Mouse (Mus musculus) limb, embryonic 12.5 days (tissue): ENCODE data around the gene Ovgp1. TPM values are rescaled to one million over a fixed set of nuclear protein-coding genes. Genes with fewer than 3 reads are reported as not detected.
"Not testable (repeated sequence)": the region's sequence is repeated elsewhere in the genome, so short reads cannot be mapped to it uniquely, and the experiment has no call there.

Source experiments
- ATAC-seq: fragments of 200-750 bp; cut with Nextera tagmentation; 2 replicates; pipeline ENCODE4 v1.8.0; 2017; ENCODE audit warnings: low read depth, moderate TSS enrichment; ENCODE audit not compliant: insufficient number of reproducible peaks, insufficient read depth, low FRiP score, low TSS enrichment
- H3K27ac ChIP-seq: fragments of 300-500 bp; sonication (generic); 2 replicates; pipeline ENCODE4 v1.5.1; 2016; ENCODE audit warnings: mild to moderate bottlenecking, moderate library complexity
- H3K27me3 ChIP-seq: fragments of 300-500 bp; sonication (generic); 2 replicates; pipeline ENCODE4 v1.6.1; 2016; ENCODE audit warnings: mild to moderate bottlenecking, moderate library complexity
- H3K36me3 ChIP-seq: fragments of 300-500 bp; sonication (generic); 2 replicates; pipeline ENCODE4 v1.6.1; 2016; ENCODE audit warnings: mild to moderate bottlenecking, moderate library complexity
- H3K4me1 ChIP-seq: fragments of 300-500 bp; sonication (generic); replicated peaks from 2 replicates; pipeline ENCODE4 v1.6.1; 2016
- H3K4me2 ChIP-seq: fragments of 300-500 bp; sonication (generic); 2 replicates; pipeline ENCODE4 v1.6.1; 2016; ENCODE audit warnings: mild to moderate bottlenecking, moderate library complexity
- H3K4me3 ChIP-seq: fragments of 300-500 bp; sonication (generic); replicated peaks from 2 replicates; pipeline ENCODE4 v1.5.1; 2016; ENCODE audit warnings: mild to moderate bottlenecking
- H3K9ac ChIP-seq: fragments of 300-500 bp; sonication (generic); replicated peaks from 2 replicates; pipeline ENCODE4 v1.6.1; 2016; ENCODE audit warnings: mild to moderate bottlenecking, moderate library complexity
- H3K9me3 ChIP-seq: fragments of 300-500 bp; sonication (generic); 2 replicates; pipeline ENCODE4 v1.6.1; 2016; ENCODE audit warnings: mild to moderate bottlenecking, moderate library complexity
- WGBS: fragments of 180-500 bp; shearing (Covaris S2); methylation state at CpG from one replicate; pipeline ENCODE4 v1.1.7; 2016; 5-methylcytosine and 5-hydroxymethylcytosine counted together
- polyA plus RNA-seq: library from polyadenylated mRNA; unstranded; fragments of >200 nt; fragmentation: Nextera tagmentation; extraction: Ambion mirVana; gene quantifications from 2 replicates; pipeline ENCODE4 v1.2.1, GENCODE M21; 2016

Gene Ovgp1
- polyA plus RNA-seq, 1 experiment from 2014 or later, result 1.7 TPM

GRCm38 (mm10) chr3:105994730-105995129, 21.2 kb downstream of the Ovgp1 start:
- Histone ChIP-seq H3K27ac (no peak overlapping the region), H3K9me3 (no peaks in the 10 kb centered on the region), H3K9ac (no peak overlapping the region), H3K4me1 (no peaks in the 10 kb centered on the region), H3K4me3 (no peak overlapping the region), H3K36me3 (no peaks in the 10 kb centered on the region), H3K27me3 (no peaks in the 10 kb centered on the region), H3K4me2 (no peak overlapping the region)
- ATAC-seq, result no peak
- 8% methylated on average over 2 of the region's 2 CpGs for WGBS

DNA sequence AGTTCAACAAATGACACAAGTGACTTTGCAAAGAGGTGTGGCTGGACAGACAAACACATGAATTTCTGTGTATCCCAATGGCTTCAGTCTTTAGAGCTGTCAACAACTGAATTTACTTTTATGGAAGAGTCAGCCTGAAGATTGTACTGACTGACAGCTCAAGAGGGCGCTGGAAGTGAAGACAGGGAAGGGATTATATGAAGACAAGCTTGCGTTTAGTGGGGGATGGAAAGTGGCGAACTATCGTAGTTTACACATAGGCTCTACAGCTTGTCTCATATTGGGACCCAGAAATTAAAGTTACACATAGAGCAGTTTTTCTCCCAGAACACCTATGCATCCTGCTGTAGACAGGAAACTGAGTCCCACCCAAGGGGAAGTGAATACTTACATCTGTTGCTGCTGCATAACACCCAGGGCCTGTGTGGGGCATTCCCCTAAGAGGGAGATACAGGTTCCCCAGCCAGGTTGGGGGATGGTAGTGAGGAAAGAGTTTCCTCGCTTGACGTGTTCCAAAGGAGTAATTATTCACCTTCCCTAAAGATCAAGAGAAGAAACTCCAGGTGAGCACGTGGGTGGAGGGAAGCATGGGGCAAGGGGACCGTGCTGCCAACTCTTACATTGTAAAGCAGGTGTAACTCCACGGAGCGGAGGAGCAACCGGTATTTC, 27.3 kb downstream of the Ovgp1 start:
- H3K9me3 ChIP-seq, result no peaks in the 10 kb centered on the region
- H3K4me3 ChIP-seq, result peak overlapping the region; percentile 22
- 0 out of 2 replicates have a peak overlapping the region, but pooled peaks have one; percentile 12 for H3K9ac ChIP-seq
- no peak for ATAC-seq
- H3K4me1 ChIP-seq, result peaks cover 10% of the 10 kb centered on the region
- no peak overlapping the region for H3K27ac ChIP-seq
- no peaks in the 10 kb centered on the region for H3K36me3 ChIP-seq
- peak overlapping the region; percentile 50 for H3K4me2 ChIP-seq
- H3K27me3 ChIP-seq, result no peaks in the 10 kb centered on the region
- 19% methylated on average over 11 of the region's 11 CpGs for WGBS

GRCm38 (mm10) chr3:106001416-106002370, 28.2 kb downstream of the Ovgp1 start:
- WGBS, result 18% methylated on average over 16 of the region's 17 CpGs
- Histone ChIP-seq H3K9ac (0 out of 2 replicates have a peak overlapping the region, but pooled peaks have one; percentile 12), H3K4me1 (peaks cover 10% of the 10 kb centered on the region), H3K27ac (no peak overlapping the region), H3K4me2 (peak overlapping the region; percentile 50), H3K9me3 (no peaks in the 10 kb centered on the region), H3K36me3 (no peaks in the 10 kb centered on the region), H3K27me3 (no peaks in the 10 kb centered on the region), H3K4me3 (peak overlapping the region; percentile 22)
- peak; percentile 96 for ATAC-seq

- 60% methylated on average over 10 of the region's 10 CpGs for WGBS
- not testable (repeated sequence) for ATAC-seq
These were observed 29.8 kb downstream of the Ovgp1 start for GRCm38 (mm10) chr3:106003360-106003759.

GRCm38 (mm10) chr3:106014546-106014945, 41.0 kb downstream of the Ovgp1 start, which contains the start of gene Pifo:
Gene Pifo (minus strand): TSS chr3:106014646.
- Histone ChIP-seq H3K27me3 (no peaks in the 10 kb centered on the region), H3K4me3 (no peak within 1 kb of the TSS), H3K36me3 (no peaks in the 10 kb centered on the region), H3K27ac (no peak within 1 kb of the TSS), H3K9me3 (no peaks in the 10 kb centered on the region), H3K4me2 (no peak within 1 kb of the TSS), H3K9ac (no peak within 1 kb of the TSS), H3K4me1 (no peaks in the 10 kb centered on the region)
- ATAC-seq, result no peak
- 91% methylated on average over 2 of the region's 2 CpGs for WGBS

More at GRCm38 (mm10) chr3:106003360-106003759, 29.8 kb downstream of the Ovgp1 start:
- not testable (repeated sequence) for H3K4me3 ChIP-seq, H3K36me3 ChIP-seq, H3K9me3 ChIP-seq, H3K27me3 ChIP-seq, H3K27ac ChIP-seq, H3K4me2 ChIP-seq, H3K9ac ChIP-seq
- H3K4me1 ChIP-seq, result peaks cover 10% of the 10 kb centered on the region

GRCm38 (mm10) chr3:106021840-106022239, 48.3 kb downstream of the Ovgp1 start:
- Histone ChIP-seq H3K9me3 (no peaks in the 10 kb centered on the region), H3K36me3 (no peaks in the 10 kb centered on the region), H3K4me3 (no peak overlapping the region), H3K27ac (no peak overlapping the region), H3K4me1 (no peaks in the 10 kb centered on the region), H3K9ac (no peak overlapping the region), H3K27me3 (no peaks in the 10 kb centered on the region), H3K4me2 (no peak overlapping the region)
- ATAC-seq, result no peak

DNA sequence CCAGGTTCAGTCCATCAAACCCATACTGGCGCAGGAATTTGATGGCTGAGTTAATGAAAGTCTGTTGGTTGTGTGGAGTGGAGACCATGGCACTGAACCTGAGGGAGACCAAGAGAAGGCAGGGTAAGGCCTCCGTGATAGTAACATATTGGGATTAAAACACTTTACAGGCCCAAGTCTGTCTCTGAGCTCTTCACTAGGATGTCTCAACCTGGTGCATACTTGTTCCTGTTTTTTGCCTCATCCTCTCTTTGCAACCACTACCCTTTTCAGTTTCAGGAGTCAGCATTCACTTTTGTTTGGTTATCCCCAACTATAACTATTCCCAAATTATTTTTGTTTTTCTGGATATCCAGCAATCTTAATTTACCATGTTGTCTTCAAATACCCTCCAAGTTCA, 50.6 kb downstream of the Ovgp1 start:
- no peak overlapping the region for H3K4me2 ChIP-seq
- 87% methylated on average over 2 of the region's 2 CpGs for WGBS
- ATAC-seq, result no peak
- H3K9me3 ChIP-seq, result no peaks in the 10 kb centered on the region; the same call in 1 of the 2 replicates
- H3K4me3 ChIP-seq, result no peak overlapping the region
- H3K9ac ChIP-seq, result no peak overlapping the region
- H3K27ac ChIP-seq, result no peak overlapping the region
- no peaks in the 10 kb centered on the region for H3K27me3 ChIP-seq
- H3K4me1 ChIP-seq, result no peaks in the 10 kb centered on the region
- H3K36me3 ChIP-seq, result no peaks in the 10 kb centered on the region

GRCm38 (mm10) chr3:106032781-106033180, 59.3 kb downstream of the Ovgp1 start, which contains the start of gene Chil5:
Gene Chil5 (minus strand): TSS chr3:106032814.
- Histone ChIP-seq H3K27ac (no peak within 1 kb of the TSS), H3K9me3 (no peaks in the 10 kb centered on the region; the same call in 1 of the 2 replicates), H3K4me1 (no peaks in the 10 kb centered on the region), H3K27me3 (no peaks in the 10 kb centered on the region), H3K4me2 (no peak within 1 kb of the TSS), H3K9ac (no peak within 1 kb of the TSS), H3K36me3 (no peaks in the 10 kb centered on the region), H3K4me3 (no peak within 1 kb of the TSS)
- no peak for ATAC-seq
- WGBS, result 82% methylated on average over 1 of the region's 1 CpGs

Other genes with a start within 250 kb of the Ovgp1 start
- 76.8 and 81.8 TPM in 2 replicates for gene Rap1a, start 172.4 kb upstream of the Ovgp1 start, polyA plus RNA-seq
- 0.36 TPM in 1 of 2 replicates, not detected in the other for gene Adora3, start 102.9 kb upstream of the Ovgp1 start, polyA plus RNA-seq
- 0.43 TPM in 1 of 2 replicates, not detected in the other for gene Tmigd3, start 102.8 kb upstream of the Ovgp1 start, polyA plus RNA-seq
- 0.51 and 0.64 TPM in 2 replicates for gene I830077J02Rik, start 41.0 kb upstream of the Ovgp1 start, polyA plus RNA-seq
- 111 and 117 TPM in 2 replicates for gene Wdr77, start 14.3 kb upstream of the Ovgp1 start, polyA plus RNA-seq
- gene Atp5f1, start 13.6 kb upstream of the Ovgp1 start, polyA plus RNA-seq, result 461 and 468 TPM in 2 replicates
- gene Pifo, start 40.9 kb downstream of the Ovgp1 start, polyA plus RNA-seq, result not detected in 2 replicates
- not detected in 2 replicates for gene Chil5, start 59.1 kb downstream of the Ovgp1 start, polyA plus RNA-seq
- gene Chia1, start 139.5 kb downstream of the Ovgp1 start, polyA plus RNA-seq, result not detected in 2 replicates
- gene Chil3, start 193.9 kb downstream of the Ovgp1 start, polyA plus RNA-seq, result not detected in 2 replicates
- not detected in 2 replicates for gene Chil4, start 245.8 kb downstream of the Ovgp1 start, polyA plus RNA-seq